Mouse (Mus musculus) ES-Bruce4 (cell line): ENCODE measurements around the gene Tecpr2. TPM values are rescaled to one million over a fixed set of nuclear protein-coding genes. Genes with fewer than 3 reads are reported as not detected.

Experiments used
- H3K27ac ChIP-seq: 2 replicates; pipeline ENCODE4 v1.5.1; 2012; ENCODE audit warnings: low read length, inconsistent platforms; ENCODE audit not compliant: insufficient read depth
- H3K27me3 ChIP-seq: 2 replicates; pipeline ENCODE4 v1.6.1; 2012; ENCODE audit warnings: mild to moderate bottlenecking, low read length, inconsistent platforms; ENCODE audit not compliant: control insufficient read depth, poor library complexity, insufficient read depth, severe bottlenecking
- H3K36me3 ChIP-seq: 2 replicates; pipeline ENCODE4 v1.6.1; 2012; ENCODE audit warnings: inconsistent platforms, mild to moderate bottlenecking, low read length, moderate library complexity; ENCODE audit not compliant: control insufficient read depth, poor library complexity, insufficient read depth, severe bottlenecking
- H3K4me1 ChIP-seq: one replicate; pipeline ENCODE4 v1.8.1; 2011; ENCODE audit warnings: low read length; ENCODE audit not compliant: control insufficient read depth, insufficient read depth
- H3K4me3 ChIP-seq: 2 replicates; pipeline ENCODE4 v1.5.1; 2011; ENCODE audit warnings: low read depth, mild to moderate bottlenecking, low read length
- H3K9ac ChIP-seq: 2 replicates; pipeline ENCODE4 v1.6.1; 2012; ENCODE audit warnings: low read depth, mild to moderate bottlenecking, inconsistent platforms; ENCODE audit not compliant: poor library complexity, severe bottlenecking
- H3K9me3 ChIP-seq: replicated peaks from 2 replicates; pipeline ENCODE4 v1.6.1; 2012; ENCODE audit warnings: mild to moderate bottlenecking, low read length, inconsistent platforms; ENCODE audit not compliant: control insufficient read depth, poor library complexity, insufficient read depth, severe bottlenecking
- CTCF ChIP-seq: IDR thresholded peaks from one replicate; pipeline ENCODE4 v1.8.1; 2011; ENCODE audit warnings: low read depth, low read length
- EP300 ChIP-seq: IDR thresholded peaks from 2 replicates; pipeline ENCODE4 v1.6.1; 2011; ENCODE audit warnings: low read depth, low read length; ENCODE audit not compliant: insufficient read depth
- POLR2A ChIP-seq: IDR thresholded peaks from one replicate; pipeline ENCODE4 v1.8.1; 2011; ENCODE audit warnings: low read length; ENCODE audit not compliant: insufficient read depth
- polyA plus RNA-seq: library from polyadenylated mRNA; stranded (reverse); fragments of >200 nt; gene quantifications from 2 replicates; pipeline ENCODE4 v1.2.4, GENCODE M21; 2011; ENCODE audit warnings: low read depth; ENCODE audit not compliant: missing spikeins, insufficient read depth, insufficient read length

Tecpr2 gene
- polyA plus RNA-seq, 1 experiment = 7.3 TPM

- H3K36me3 ChIP-seq = no peaks in the 10 kb centered on the region
- H3K27ac ChIP-seq = peak overlapping the region; percentile 38
- H3K4me3 ChIP-seq = peak overlapping the region; percentile 73
- peaks cover 2% of the 10 kb centered on the region for H3K4me1 ChIP-seq
- H3K9me3 ChIP-seq = no peaks in the 10 kb centered on the region
- no peaks in the 10 kb centered on the region for H3K27me3 ChIP-seq
- peak overlapping the region; percentile 13 for H3K9ac ChIP-seq
- TF ChIP-seq EP300 (no peak), CTCF (peak; percentile 86), POLR2A (no peak)
These were observed 103.1 kb downstream of the Tecpr2 start for GRCm38 (mm10) chr12:110992128-110992553.

GRCm38 (mm10) chr12:110992771-110993170, 103.7 kb downstream of the Tecpr2 start:
- no peaks in the 10 kb centered on the region for H3K27me3 ChIP-seq
- H3K4me3 ChIP-seq = peak overlapping the region; percentile 30

GRCm38 (mm10) chr12:110993226-110993625, 104.2 kb downstream of the Tecpr2 start:
- H3K9ac ChIP-seq = no peak overlapping the region
- H3K4me1 ChIP-seq = peaks cover 2% of the 10 kb centered on the region
- H3K36me3 ChIP-seq = no peaks in the 10 kb centered on the region
- H3K9me3 ChIP-seq = no peaks in the 10 kb centered on the region
- no peaks in the 10 kb centered on the region for H3K27me3 ChIP-seq
- no peak overlapping the region for H3K4me3 ChIP-seq
- H3K27ac ChIP-seq = no peak overlapping the region
- TF ChIP-seq EP300 (no peak), CTCF (no peak), POLR2A (no peak)

More at GRCm38 (mm10) chr12:110992771-110993170, 103.7 kb downstream of the Tecpr2 start:
- no peak overlapping the region for H3K27ac ChIP-seq
- peaks cover 2% of the 10 kb centered on the region for H3K4me1 ChIP-seq
- peak overlapping the region; percentile 13 for H3K9ac ChIP-seq
- no peaks in the 10 kb centered on the region for H3K36me3 ChIP-seq
- no peaks in the 10 kb centered on the region for H3K9me3 ChIP-seq
- TF ChIP-seq EP300 (no peak), CTCF (no peak), POLR2A (no peak)

- no peaks in the 10 kb centered on the region for H3K36me3 ChIP-seq
- H3K4me1 ChIP-seq = peaks cover 2% of the 10 kb centered on the region
- H3K9ac ChIP-seq = no peak overlapping the region
- TF ChIP-seq POLR2A (no peak), CTCF (no peak), EP300 (no peak)
- no peak overlapping the region for H3K4me3 ChIP-seq
- no peak overlapping the region for H3K27ac ChIP-seq
- H3K9me3 ChIP-seq = no peaks in the 10 kb centered on the region
- H3K27me3 ChIP-seq = no peaks in the 10 kb centered on the region
These were observed 105.6 kb downstream of the Tecpr2 start for GRCm38 (mm10) chr12:110994666-110995065.

- H3K9me3 ChIP-seq = no peaks in the 10 kb centered on the region
- H3K4me3 ChIP-seq = no peak overlapping the region
- no peak overlapping the region for H3K27ac ChIP-seq
- H3K9ac ChIP-seq = no peak overlapping the region
- TF ChIP-seq POLR2A (no peak), EP300 (no peak), CTCF (no peak)
- H3K4me1 ChIP-seq = no peaks in the 10 kb centered on the region
- H3K36me3 ChIP-seq = no peaks in the 10 kb centered on the region
- no peaks in the 10 kb centered on the region for H3K27me3 ChIP-seq
These were observed 109.0 kb downstream of the Tecpr2 start for GRCm38 (mm10) chr12:110998092-110998491.

GRCm38 (mm10) chr12:110999820-111000219, 110.8 kb downstream of the Tecpr2 start:
- no peak overlapping the region for H3K27ac ChIP-seq
- no peak overlapping the region for H3K9ac ChIP-seq
- H3K4me3 ChIP-seq = no peak overlapping the region
- no peaks in the 10 kb centered on the region for H3K36me3 ChIP-seq
- H3K9me3 ChIP-seq = no peaks in the 10 kb centered on the region
- no peaks in the 10 kb centered on the region for H3K27me3 ChIP-seq
- TF ChIP-seq POLR2A (no peak), CTCF (no peak), EP300 (no peak)
- H3K4me1 ChIP-seq = no peaks in the 10 kb centered on the region
